Mouse (Mus musculus): ENCODE results near the gene Zfp809.

Zfp809 gene

GRCm38 (mm10) chr9:22261594-22261993, 36.1 kb downstream of the Zfp809 start:
- in situ Hi-C loops (cut with MboI), result no loop called here

- in situ Hi-C loops (cut with MboI), result no loop called here
Measured at GRCm38 (mm10) chr9:22262611-22263010, 37.1 kb downstream of the Zfp809 start.

GRCm38 (mm10) chr9:22268886-22269285, 43.4 kb downstream of the Zfp809 start:
- in situ Hi-C loops (cut with MboI), result no loop called here

GRCm38 (mm10) chr9:22278733-22279132, 53.2 kb downstream of the Zfp809 start:
- in situ Hi-C loops (cut with MboI), result no loop called here

All from mature B cell (primary cell).